Mouse (Mus musculus) thymus, adult 2 months (tissue): ENCODE measurements around the gene Myl4. TPM values are rescaled to one million over a fixed set of nuclear protein-coding genes. Genes with fewer than 3 reads are reported as not detected.

Experiments
- DNase-seq: peaks from one replicate; pipeline ENCODE4 v3.0.0; 2021
- H3K27ac ChIP-seq: fragments of 200-500 bp; 2 replicates; pipeline ENCODE4 v1.5.1; 2012; ENCODE audit warnings: low read length, control low read depth; ENCODE audit not compliant: control insufficient read depth, insufficient read depth
- H3K27me3 ChIP-seq: fragments of 200-500 bp; 2 replicates; pipeline ENCODE4 v1.6.1; 2012; ENCODE audit warnings: mild to moderate bottlenecking, low read length, moderate library complexity, mixed read lengths; ENCODE audit not compliant: control insufficient read depth, insufficient read depth
- H3K36me3 ChIP-seq: fragments of 200-500 bp; 2 replicates; pipeline ENCODE4 v1.6.1; 2012; ENCODE audit warnings: mild to moderate bottlenecking, low read length, moderate library complexity; ENCODE audit not compliant: control insufficient read depth, insufficient read depth
- H3K4me1 ChIP-seq: fragments of 200-500 bp; replicated peaks from 2 replicates; pipeline ENCODE4 v1.6.1; 2012; ENCODE audit warnings: low read length; ENCODE audit not compliant: control insufficient read depth, insufficient read depth
- H3K4me3 ChIP-seq: fragments of 200-500 bp; 2 replicates; pipeline ENCODE4 v1.5.1; 2012; ENCODE audit warnings: mild to moderate bottlenecking, low read length, control low read depth, moderate library complexity; ENCODE audit not compliant: control insufficient read depth, insufficient read depth
- CTCF ChIP-seq: fragments of 200-500 bp; IDR thresholded peaks from 2 replicates; pipeline ENCODE4 v1.5.1; 2012; ENCODE audit warnings: mild to moderate bottlenecking, control low read depth, low read length, moderate library complexity, borderline replicate concordance; ENCODE audit not compliant: control insufficient read depth, poor library complexity, insufficient read depth; ENCODE audit errors: extremely low read depth
- POLR2A ChIP-seq: fragments of 200-500 bp; IDR thresholded peaks from 2 replicates; pipeline ENCODE4 v1.6.1; 2012; ENCODE audit warnings: mild to moderate bottlenecking, low read length, control low read depth, moderate library complexity; ENCODE audit not compliant: control insufficient read depth, poor library complexity, insufficient read depth; ENCODE audit errors: extremely low read depth
- WGBS: fragments of 180-500 bp; shearing (Covaris S2); methylation state at CpG from one replicate; pipeline ENCODE4 v1.1.7; 2018; 5-methylcytosine and 5-hydroxymethylcytosine counted together
- polyA plus RNA-seq: library from polyadenylated mRNA; depleted of rRNA; stranded (reverse); fragments of >200 nt; gene quantifications from 2 replicates; pipeline ENCODE4 v1.2.3, GENCODE M21; 2012

Myl4 gene
- polyA plus RNA-seq, 1 experiment, result 60.8 TPM

DNA sequence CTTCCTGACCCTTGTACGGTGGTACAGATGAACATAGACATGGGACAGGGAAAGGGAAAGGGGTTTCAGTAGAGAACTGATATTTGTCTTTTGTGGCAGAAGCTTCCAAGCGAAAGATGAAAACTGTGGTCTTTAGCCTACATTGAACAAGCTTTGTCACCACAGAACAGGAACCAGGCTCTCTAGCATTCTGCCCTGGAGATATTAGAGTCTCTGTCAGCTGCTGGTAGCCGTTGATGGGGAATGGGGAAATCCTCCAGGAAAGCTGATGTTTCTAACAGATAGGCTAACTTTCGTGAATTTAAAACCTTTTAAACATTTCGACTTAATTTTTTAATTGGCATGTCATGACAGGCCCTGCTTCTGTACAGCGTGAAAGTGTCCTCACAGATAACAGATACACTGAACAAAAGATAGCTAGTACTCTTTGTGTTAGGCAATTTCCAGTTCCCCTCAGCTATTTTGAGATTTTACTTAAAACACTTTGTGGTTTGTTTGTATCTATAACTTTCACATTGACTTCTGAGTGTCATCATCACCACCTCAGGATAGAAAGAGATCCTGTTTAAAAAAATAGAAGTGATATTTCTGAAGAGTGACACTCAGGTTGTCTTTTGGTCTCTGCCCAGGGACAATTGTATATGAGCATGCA is 58.7 kb downstream of the Myl4 start:
- no peak for DNase-seq
- Histone ChIP-seq H3K27me3 (no peaks in the 10 kb centered on the region), H3K4me3 (no peak overlapping the region), H3K27ac (no peak overlapping the region), H3K4me1 (peaks cover 17% of the 10 kb centered on the region), H3K36me3 (no peaks in the 10 kb centered on the region)
- TF ChIP-seq CTCF, result no peak
- TF ChIP-seq POLR2A, result no peak
- 10% methylated on average over 6 of the region's 6 CpGs for WGBS

DNA sequence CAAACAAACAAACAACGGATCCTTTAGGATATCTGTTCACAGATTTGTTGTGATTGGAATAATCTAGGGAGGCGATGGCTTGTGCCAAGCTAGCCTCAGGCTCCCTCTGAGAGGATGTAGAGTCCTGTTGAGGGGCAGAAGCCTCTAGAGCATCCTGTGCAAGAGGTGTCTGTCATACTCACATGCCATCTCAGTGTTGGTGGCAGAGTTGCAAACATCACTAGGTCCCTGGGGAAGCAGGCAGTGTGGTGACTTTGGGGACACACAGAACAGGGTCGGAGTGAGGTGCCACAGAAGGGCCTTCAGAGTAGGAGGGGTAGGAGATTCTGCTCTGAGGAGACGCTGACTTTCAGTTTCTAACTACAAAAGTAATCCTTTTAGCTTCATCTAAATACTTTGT is 59.3 kb downstream of the Myl4 start:
- Histone ChIP-seq H3K36me3 (no peaks in the 10 kb centered on the region), H3K27ac (no peak overlapping the region), H3K4me3 (no peak overlapping the region), H3K4me1 (peaks cover 17% of the 10 kb centered on the region), H3K27me3 (no peaks in the 10 kb centered on the region)
- DNase-seq, result no peak
- TF ChIP-seq CTCF, result no peak
- TF ChIP-seq POLR2A, result no peak
- 64% methylated on average over 4 of the region's 4 CpGs for WGBS

DNA sequence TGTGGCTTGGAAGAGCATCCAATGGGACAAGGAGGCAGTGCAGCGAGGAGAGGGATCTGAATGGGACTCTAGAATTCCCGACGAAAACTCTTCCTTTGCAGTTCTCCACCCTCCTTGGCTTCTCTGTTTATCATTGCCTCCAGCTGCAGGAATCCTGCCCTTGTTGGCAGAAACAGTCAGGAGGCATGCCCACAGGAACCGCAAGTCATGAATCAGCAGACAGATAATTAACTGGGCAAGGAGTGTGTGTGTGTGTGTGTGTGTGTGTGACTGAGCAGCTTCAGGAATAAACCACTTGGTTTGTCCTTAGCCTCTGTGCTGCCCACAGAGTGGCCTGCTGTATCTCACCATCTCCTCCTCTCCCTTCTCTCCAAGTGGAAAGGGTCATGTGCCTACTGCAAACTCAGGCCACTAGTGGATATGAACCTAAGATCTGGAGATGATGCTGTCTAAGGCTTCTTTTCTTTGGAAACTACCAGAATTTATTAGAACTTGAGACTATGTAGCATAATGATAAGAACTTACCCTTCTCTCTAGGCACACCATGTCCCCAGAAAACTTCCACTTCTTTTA is 61.2 kb downstream of the Myl4 start:
- H3K27ac ChIP-seq, result no peak overlapping the region
- H3K36me3 ChIP-seq, result no peaks in the 10 kb centered on the region
- H3K4me1 ChIP-seq, result peaks cover 17% of the 10 kb centered on the region
- WGBS, result 25% methylated on average over 4 of the region's 4 CpGs
- no peaks in the 10 kb centered on the region for H3K27me3 ChIP-seq
- TF ChIP-seq POLR2A, result no peak
- no peak for TF ChIP-seq CTCF
- no peak overlapping the region for H3K4me3 ChIP-seq
- no peak for DNase-seq

DNA sequence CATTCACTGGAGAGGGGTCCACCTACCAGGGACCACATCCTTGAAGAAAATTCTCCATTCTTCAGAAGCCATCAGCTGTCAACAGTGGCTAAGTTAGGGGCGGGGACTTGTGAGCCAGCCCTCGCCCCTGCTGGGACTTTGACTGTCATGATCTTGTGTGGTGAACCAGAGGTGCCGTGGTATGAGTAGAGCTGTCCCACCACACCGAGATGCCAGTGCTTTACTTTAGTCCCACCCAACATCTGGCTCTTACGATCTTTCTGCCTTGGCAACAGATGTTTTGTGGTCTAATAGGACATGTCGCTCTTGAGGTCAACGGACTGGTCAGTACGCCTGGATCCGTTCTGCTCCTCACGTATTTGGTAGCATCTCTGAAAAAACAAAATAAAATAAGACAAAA is 63.1 kb downstream of the Myl4 start:
- TF ChIP-seq POLR2A (no peak), CTCF (no peak)
- H3K27ac ChIP-seq, result no peak overlapping the region
- H3K27me3 ChIP-seq, result no peaks in the 10 kb centered on the region
- WGBS, result 39% methylated on average over 10 of the region's 10 CpGs
- H3K4me1 ChIP-seq, result peaks cover 11% of the 10 kb centered on the region
- DNase-seq, result no peak
- H3K4me3 ChIP-seq, result no peak overlapping the region
- no peaks in the 10 kb centered on the region for H3K36me3 ChIP-seq

DNA sequence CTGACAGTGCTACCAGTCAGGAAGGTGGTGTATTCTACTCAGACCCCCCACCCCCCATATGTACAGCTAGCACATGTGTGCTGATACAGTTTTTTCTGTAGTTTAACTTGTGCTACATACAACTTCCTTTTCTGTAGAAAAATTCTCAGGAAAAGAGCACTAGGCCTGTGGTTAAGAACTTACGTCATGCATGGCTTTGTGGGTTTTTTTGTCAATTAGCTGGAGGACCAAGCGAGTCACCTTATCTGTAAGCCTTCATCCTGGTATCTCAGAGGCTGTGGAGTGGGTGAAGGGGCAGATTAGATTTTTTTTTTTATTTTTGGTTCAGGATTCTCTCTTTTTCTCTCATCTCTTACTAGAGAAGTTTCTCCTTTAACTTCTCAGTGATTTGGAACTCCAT is 63.7 kb downstream of the Myl4 start:
- TF ChIP-seq POLR2A, result no peak
- no peak for TF ChIP-seq CTCF
- H3K36me3 ChIP-seq, result no peaks in the 10 kb centered on the region
- 7% methylated on average over 2 of the region's 2 CpGs for WGBS
- no peaks in the 10 kb centered on the region for H3K27me3 ChIP-seq
- no peak overlapping the region for H3K27ac ChIP-seq
- no peak overlapping the region for H3K4me3 ChIP-seq
- no peak for DNase-seq
- peaks cover 10% of the 10 kb centered on the region for H3K4me1 ChIP-seq

DNA sequence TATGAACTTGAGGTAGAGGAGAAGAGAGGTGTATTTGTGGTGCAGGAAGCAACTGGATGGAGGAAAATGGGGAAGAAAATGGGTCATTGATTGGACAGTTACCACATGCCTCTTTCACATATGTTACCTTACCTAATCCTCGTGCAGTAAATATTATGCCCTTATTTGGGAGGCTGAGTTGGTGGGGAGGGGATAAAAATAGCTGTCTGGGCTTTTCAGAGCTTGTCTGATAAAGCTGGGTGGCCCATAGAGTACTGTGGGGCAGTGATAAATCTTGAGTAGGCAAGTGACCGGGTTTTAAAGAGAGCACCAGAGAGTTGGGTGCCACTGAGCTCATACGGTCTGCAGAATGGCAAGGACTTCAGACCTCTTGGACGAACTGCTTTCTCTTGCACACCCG is 65.7 kb downstream of the Myl4 start:
- TF ChIP-seq CTCF (no peak), POLR2A (no peak)
- 87% methylated on average over 5 of the region's 5 CpGs for WGBS
- H3K27ac ChIP-seq, result no peak overlapping the region
- no peaks in the 10 kb centered on the region for H3K36me3 ChIP-seq
- no peak for DNase-seq
- H3K4me3 ChIP-seq, result no peak overlapping the region
- H3K4me1 ChIP-seq, result peaks cover 8% of the 10 kb centered on the region
- H3K27me3 ChIP-seq, result no peaks in the 10 kb centered on the region

DNA sequence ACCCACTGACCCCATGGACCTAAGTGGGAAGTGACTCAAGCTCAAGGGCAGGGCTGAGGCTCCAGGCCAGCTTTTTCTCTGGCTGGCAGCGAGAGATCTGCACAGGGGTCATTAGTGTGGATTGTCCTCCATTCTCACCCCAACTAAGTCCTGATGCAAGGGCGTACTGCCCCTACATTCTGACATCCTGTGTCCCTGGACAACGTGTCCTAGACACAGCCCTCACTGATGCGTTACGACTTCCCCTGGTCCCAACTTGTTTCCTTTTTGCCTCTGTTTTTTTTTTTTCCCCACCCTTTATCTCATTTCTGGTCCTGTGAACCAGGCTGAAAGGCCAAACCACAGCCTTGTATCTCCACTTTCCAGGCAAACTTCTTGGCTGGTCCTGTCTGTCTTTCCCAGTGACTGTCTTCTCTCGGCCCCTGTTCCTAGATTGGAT is 68.2 kb downstream of the Myl4 start:
- no peak for DNase-seq
- Histone ChIP-seq H3K36me3 (no peaks in the 10 kb centered on the region), H3K27me3 (no peaks in the 10 kb centered on the region), H3K4me1 (peaks cover 6% of the 10 kb centered on the region), H3K4me3 (no peak overlapping the region), H3K27ac (no peak overlapping the region)
- TF ChIP-seq CTCF, result no peak
- WGBS, result 73% methylated on average over 6 of the region's 6 CpGs
